Mouse (Mus musculus): ENCODE measurements at regions not wholly inside any gene's neighbourhood (a gene's known extent, or its start where the extent isn't known, plus 50 kb on each side); places are given as distances from the start of the nearest gene placed in this dataset.

- no peaks in the 10 kb centered on the region for H3K4me1 ChIP-seq
- no peak overlapping the region for H3K4me3 ChIP-seq
- H3K9me3 ChIP-seq: no peaks in the 10 kb centered on the region
- no peak overlapping the region for H3K27ac ChIP-seq (replicated peaks)
- WGBS: 96% methylated on average over 5 of the region's 5 CpGs
- no peak overlapping the region for H3K4me2 ChIP-seq (replicated peaks)
- no peaks in the 10 kb centered on the region for H3K27me3 ChIP-seq
- no peaks in the 10 kb centered on the region for H3K36me3 ChIP-seq
- no peak overlapping the region for H3K9ac ChIP-seq (replicated peaks)
- ATAC-seq (ENCODE audit: low FRiP score, low read depth): no peak
Observed at GRCm38 (mm10) chr5:64433786-64434185, 277.7 kb downstream of the Tbc1d1 start.

DNA sequence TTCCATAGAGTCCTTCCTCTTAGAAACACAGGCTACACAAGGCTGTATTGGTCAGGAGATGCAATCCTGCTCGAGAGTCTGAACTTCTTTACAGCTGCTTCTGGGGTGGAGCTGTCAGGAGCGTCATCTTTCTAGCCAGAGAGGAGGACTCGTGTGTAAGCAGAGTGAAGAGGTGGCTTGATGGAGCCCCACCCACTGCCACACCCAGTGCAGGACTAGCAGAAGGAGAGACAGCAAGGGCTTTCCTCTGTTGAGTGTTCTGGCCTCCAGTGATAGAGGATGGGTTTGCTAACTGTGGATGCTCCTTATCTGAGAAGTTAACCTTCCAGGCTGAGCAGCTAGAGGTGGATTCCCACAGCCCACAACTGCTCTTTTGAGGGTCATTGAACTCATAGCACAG lies 279.4 kb downstream of the Tbc1d1 start:
- no peaks in the 10 kb centered on the region for H3K27me3 ChIP-seq
- 80% methylated on average over 3 of the region's 3 CpGs for WGBS
- no peaks in the 10 kb centered on the region for H3K4me1 ChIP-seq
- no peak for ATAC-seq (ENCODE audit: low FRiP score, low read depth)
- H3K4me2 ChIP-seq (replicated peaks): no peak overlapping the region
- no peak overlapping the region for H3K27ac ChIP-seq (replicated peaks)
- no peaks in the 10 kb centered on the region for H3K36me3 ChIP-seq
- no peak overlapping the region for H3K9ac ChIP-seq (replicated peaks)
- H3K4me3 ChIP-seq: no peak overlapping the region
- H3K9me3 ChIP-seq: no peaks in the 10 kb centered on the region

DNA sequence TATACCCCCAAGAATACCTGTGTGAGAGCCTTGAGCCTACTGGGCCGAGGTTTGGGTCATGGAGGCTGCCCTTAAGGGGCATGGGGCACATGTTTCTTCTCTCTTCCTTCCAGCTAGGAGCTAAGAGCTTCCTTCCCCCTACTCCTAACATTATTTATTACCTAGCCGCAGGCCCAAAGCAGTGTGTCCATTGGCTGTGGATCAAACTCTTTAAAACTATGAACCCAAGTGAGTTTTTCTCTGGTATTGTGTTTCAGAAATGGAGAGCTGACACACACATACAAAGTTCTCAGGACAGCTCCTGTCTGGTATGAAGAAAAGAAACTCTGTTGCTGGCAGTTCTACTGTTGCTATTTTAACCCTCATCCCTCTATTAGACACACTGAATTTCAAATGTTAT lies 279.9 kb downstream of the Tbc1d1 start:
- Histone ChIP-seq H3K36me3 (no peaks in the 10 kb centered on the region), H3K9ac (replicated peaks) (no peak overlapping the region), H3K27ac (replicated peaks) (no peak overlapping the region), H3K9me3 (no peaks in the 10 kb centered on the region), H3K4me3 (no peak overlapping the region), H3K4me2 (replicated peaks) (no peak overlapping the region), H3K4me1 (no peaks in the 10 kb centered on the region), H3K27me3 (no peaks in the 10 kb centered on the region)
- ATAC-seq (ENCODE audit: low FRiP score, low read depth): no peak
- WGBS: 94% methylated on average over 2 of the region's 2 CpGs

DNA sequence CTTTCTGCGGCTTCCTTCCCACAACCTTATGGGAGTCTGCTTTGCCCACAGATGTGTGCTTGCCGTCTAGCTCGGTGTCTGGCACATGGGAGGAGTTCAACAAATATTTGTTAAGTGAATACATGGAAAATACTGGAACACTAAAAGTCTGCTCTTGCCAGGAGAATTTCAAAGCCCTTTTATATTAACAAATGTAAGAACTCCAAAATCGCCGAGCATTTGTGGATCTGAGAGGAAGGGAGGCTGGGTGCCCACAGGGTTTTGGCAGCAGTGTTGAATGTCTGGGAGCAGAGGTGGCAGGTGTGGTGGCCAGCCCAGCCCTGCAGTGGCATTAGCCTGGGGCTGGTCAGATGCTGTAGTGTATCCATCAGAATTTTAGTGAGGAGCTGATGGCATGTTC lies 281.6 kb downstream of the Tbc1d1 start:
- no peak overlapping the region for H3K27ac ChIP-seq (replicated peaks)
- no peaks in the 10 kb centered on the region for H3K9me3 ChIP-seq
- no peak overlapping the region for H3K4me3 ChIP-seq
- no peak overlapping the region for H3K9ac ChIP-seq (replicated peaks)
- no peak for ATAC-seq (ENCODE audit: low FRiP score, low read depth)
- H3K27me3 ChIP-seq: no peaks in the 10 kb centered on the region
- 91% methylated on average over 5 of the region's 5 CpGs for WGBS
- H3K36me3 ChIP-seq: no peaks in the 10 kb centered on the region
- no peaks in the 10 kb centered on the region for H3K4me1 ChIP-seq
- no peak overlapping the region for H3K4me2 ChIP-seq (replicated peaks)

GRCm38 (mm10) chr5:64438446-64439134 lies 282.5 kb downstream of the Tbc1d1 start:
- Histone ChIP-seq H3K27me3 (no peaks in the 10 kb centered on the region), H3K27ac (replicated peaks) (no peak overlapping the region), H3K4me3 (no peak overlapping the region), H3K9ac (replicated peaks) (no peak overlapping the region), H3K4me2 (replicated peaks) (no peak overlapping the region), H3K4me1 (no peaks in the 10 kb centered on the region), H3K36me3 (no peaks in the 10 kb centered on the region), H3K9me3 (no peaks in the 10 kb centered on the region)
- 82% methylated on average over 13 of the region's 13 CpGs for WGBS
- no peak for ATAC-seq (ENCODE audit: low FRiP score, low read depth)

DNA sequence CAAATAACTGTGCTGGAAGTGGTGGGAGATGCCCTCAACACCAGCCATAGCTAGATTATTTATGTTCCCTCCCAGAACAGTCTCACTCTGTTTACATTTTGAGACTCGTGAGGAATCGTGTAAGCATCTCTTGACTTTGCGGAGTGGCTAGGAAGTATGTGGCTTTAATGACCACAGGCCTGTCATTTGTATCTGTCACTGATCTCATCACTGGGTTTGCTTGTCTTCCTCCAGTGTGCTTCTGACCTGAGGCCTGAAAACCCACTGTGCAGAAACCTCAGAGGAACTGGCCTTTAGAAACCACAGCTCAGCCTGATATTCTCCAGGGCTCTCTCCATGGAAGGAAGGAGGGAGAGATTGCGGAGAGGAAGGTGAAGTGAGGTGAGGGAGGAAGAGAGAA lies 291.7 kb downstream of the Tbc1d1 start:
- no peak overlapping the region for H3K9ac ChIP-seq (replicated peaks)
- H3K27me3 ChIP-seq: no peaks in the 10 kb centered on the region
- no peak for ATAC-seq (ENCODE audit: low FRiP score, low read depth)
- no peak overlapping the region for H3K4me3 ChIP-seq
- H3K36me3 ChIP-seq: no peaks in the 10 kb centered on the region
- 67% methylated on average over 4 of the region's 4 CpGs for WGBS
- no peaks in the 10 kb centered on the region for H3K9me3 ChIP-seq
- H3K27ac ChIP-seq (replicated peaks): no peak overlapping the region
- H3K4me1 ChIP-seq: no peaks in the 10 kb centered on the region
- no peak overlapping the region for H3K4me2 ChIP-seq (replicated peaks)

- Histone ChIP-seq H3K4me1 (peaks cover 5% of the 10 kb centered on the region; the same call in 1 of the 2 replicates), H3K4me2 (replicated peaks) (no peak overlapping the region), H3K27me3 (no peaks in the 10 kb centered on the region), H3K9ac (replicated peaks) (no peak overlapping the region), H3K36me3 (no peaks in the 10 kb centered on the region), H3K9me3 (no peaks in the 10 kb centered on the region), H3K27ac (replicated peaks) (no peak overlapping the region), H3K4me3 (no peak overlapping the region)
- ATAC-seq (ENCODE audit: low FRiP score, low read depth): no peak
- 57% methylated on average over 1 of the region's 1 CpGs for WGBS
Observed at GRCm38 (mm10) chr5:64452668-64453334, 296.7 kb downstream of the Tbc1d1 start.

DNA sequence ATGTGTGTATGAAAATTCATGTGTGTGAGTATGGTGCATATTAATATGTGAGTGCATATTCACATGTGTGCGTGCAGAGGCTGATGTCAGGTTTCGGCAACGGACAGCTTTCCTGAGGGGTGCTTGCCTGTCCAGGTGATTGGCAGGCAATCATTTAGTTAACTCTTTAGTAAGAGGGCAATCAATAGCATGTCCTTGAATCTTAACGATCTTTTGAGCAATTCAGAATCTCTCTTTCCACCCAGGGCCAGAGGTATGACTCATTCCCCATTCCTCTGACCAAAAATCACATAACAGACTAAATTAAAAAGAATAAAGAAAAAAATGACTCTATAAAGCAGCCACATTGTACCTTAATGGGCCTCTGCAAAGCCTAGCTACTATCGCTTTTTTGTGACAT lies 303.7 kb downstream of the Tbc1d1 start:
- 85% methylated on average over 5 of the region's 5 CpGs for WGBS
- no peak overlapping the region for H3K27ac ChIP-seq (replicated peaks)
- ATAC-seq (ENCODE audit: low FRiP score, low read depth): no peak
- H3K4me3 ChIP-seq: no peak overlapping the region
- no peaks in the 10 kb centered on the region for H3K9me3 ChIP-seq
- H3K27me3 ChIP-seq: no peaks in the 10 kb centered on the region
- H3K4me1 ChIP-seq: no peaks in the 10 kb centered on the region
- H3K9ac ChIP-seq (replicated peaks): no peak overlapping the region
- H3K36me3 ChIP-seq: no peaks in the 10 kb centered on the region
- H3K4me2 ChIP-seq (replicated peaks): no peak overlapping the region

DNA sequence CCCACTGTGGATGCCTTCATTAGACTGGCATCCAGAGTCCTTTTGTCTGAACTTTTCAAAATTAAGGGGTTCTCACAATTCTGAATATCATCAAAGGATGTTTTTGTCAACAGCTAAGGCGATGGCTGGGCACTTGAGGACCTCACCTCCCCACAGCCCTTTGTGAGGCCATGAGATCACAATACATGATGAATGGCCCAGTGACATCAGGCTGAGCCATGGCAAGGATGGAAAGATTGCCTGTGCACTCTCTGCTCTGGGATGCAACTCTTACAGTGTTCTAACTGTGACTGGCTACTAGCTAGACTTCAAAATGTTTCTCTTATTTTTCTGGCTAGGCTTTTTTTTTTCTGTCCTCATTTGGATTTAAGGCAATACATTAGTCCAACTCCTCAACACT lies 304.8 kb downstream of the Tbc1d1 start:
- H3K4me2 ChIP-seq (replicated peaks): no peak overlapping the region
- ATAC-seq (ENCODE audit: low FRiP score, low read depth): no peak
- H3K9ac ChIP-seq (replicated peaks): no peak overlapping the region
- no peaks in the 10 kb centered on the region for H3K9me3 ChIP-seq
- no peak overlapping the region for H3K27ac ChIP-seq (replicated peaks)
- no peaks in the 10 kb centered on the region for H3K36me3 ChIP-seq
- no peaks in the 10 kb centered on the region for H3K27me3 ChIP-seq
- no peaks in the 10 kb centered on the region for H3K4me1 ChIP-seq
- H3K4me3 ChIP-seq: no peak overlapping the region
- WGBS: 86% methylated on average over 1 of the region's 1 CpGs

DNA sequence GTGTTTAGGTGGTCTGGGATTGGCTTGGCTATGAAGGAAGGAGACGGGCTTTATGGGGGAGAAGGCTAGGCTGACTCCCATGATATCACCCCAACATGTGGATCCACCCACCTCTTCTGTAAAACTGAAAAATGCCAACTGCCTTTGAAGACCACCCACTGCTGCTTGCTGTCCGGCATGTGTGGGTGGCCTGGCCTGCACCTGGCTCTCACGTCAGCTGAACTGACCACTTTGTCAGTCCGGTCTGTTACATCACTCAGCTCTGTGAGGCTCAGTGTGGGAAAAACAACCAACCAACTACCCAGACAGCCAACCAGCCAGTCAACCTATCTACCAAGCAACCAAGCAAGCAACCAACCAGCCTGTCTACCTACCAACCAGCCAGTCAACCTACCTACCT lies 305.5 kb downstream of the Tbc1d1 start:
- Histone ChIP-seq H3K27me3 (no peaks in the 10 kb centered on the region), H3K27ac (replicated peaks) (no peak overlapping the region), H3K4me2 (replicated peaks) (no peak overlapping the region), H3K9me3 (no peaks in the 10 kb centered on the region), H3K9ac (replicated peaks) (no peak overlapping the region), H3K4me3 (no peak overlapping the region), H3K4me1 (no peaks in the 10 kb centered on the region), H3K36me3 (no peaks in the 10 kb centered on the region)
- 85% methylated on average over 4 of the region's 4 CpGs for WGBS
- no peak for ATAC-seq (ENCODE audit: low FRiP score, low read depth)

- 76% methylated on average over 3 of the region's 3 CpGs for whole genome bisulfite sequencing
Observed at GRCm38 (mm10) chr5:64462411-64462810, 306.3 kb downstream of the Tbc1d1 start.

DNA sequence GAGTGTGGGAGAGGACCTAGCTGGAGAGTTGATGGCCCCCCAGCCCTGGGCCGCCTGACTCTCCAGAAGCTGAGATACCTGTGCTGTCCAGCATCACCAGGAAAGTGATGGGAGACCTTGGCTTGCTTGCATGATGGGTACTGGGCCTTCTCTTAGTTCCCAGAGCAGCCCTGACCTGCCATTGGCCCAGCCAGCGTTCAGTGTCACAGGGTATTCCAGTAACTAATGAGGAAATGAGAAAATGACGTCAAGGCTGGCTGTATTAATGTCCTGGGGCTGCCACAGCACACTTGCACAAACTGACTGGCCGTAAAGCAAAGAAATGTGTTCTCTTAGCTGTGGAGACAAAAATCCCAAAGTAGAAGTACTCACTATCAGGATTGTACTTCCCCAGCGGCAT lies 307.5 kb downstream of the Tbc1d1 start:
- no peak overlapping the region for H3K4me2 ChIP-seq (replicated peaks)
- no peaks in the 10 kb centered on the region for H3K9me3 ChIP-seq
- H3K27me3 ChIP-seq: no peaks in the 10 kb centered on the region
- no peak for ATAC-seq (ENCODE audit: low FRiP score, low read depth)
- no peaks in the 10 kb centered on the region for H3K36me3 ChIP-seq
- H3K9ac ChIP-seq (replicated peaks): no peak overlapping the region
- H3K4me3 ChIP-seq: no peak overlapping the region
- H3K27ac ChIP-seq (replicated peaks): no peak overlapping the region
- no peaks in the 10 kb centered on the region for H3K4me1 ChIP-seq
- 77% methylated on average over 5 of the region's 5 CpGs for WGBS

More at GRCm38 (mm10) chr5:64462411-64462810, 306.3 kb downstream of the Tbc1d1 start:
- H3K9me3 ChIP-seq: no peaks in the 10 kb centered on the region
- no peak overlapping the region for H3K4me2 ChIP-seq (replicated peaks)
- ATAC-seq (ENCODE audit: low FRiP score, low read depth): no peak
- H3K36me3 ChIP-seq: no peaks in the 10 kb centered on the region
- no peaks in the 10 kb centered on the region for H3K27me3 ChIP-seq
- H3K9ac ChIP-seq (replicated peaks): no peak overlapping the region
- no peak overlapping the region for H3K4me3 ChIP-seq
- no peak overlapping the region for H3K27ac ChIP-seq (replicated peaks)
- H3K4me1 ChIP-seq: no peaks in the 10 kb centered on the region

GRCm38 (mm10) chr5:64466320-64466719 lies 310.2 kb downstream of the Tbc1d1 start:
- no peak overlapping the region for H3K4me3 ChIP-seq
- no peaks in the 10 kb centered on the region for H3K9me3 ChIP-seq
- no peaks in the 10 kb centered on the region for H3K4me1 ChIP-seq
- WGBS: 89% methylated on average over 3 of the region's 3 CpGs
- ATAC-seq (ENCODE audit: low FRiP score, low read depth): no peak
- no peak overlapping the region for H3K27ac ChIP-seq (replicated peaks)
- H3K9ac ChIP-seq (replicated peaks): no peak overlapping the region
- no peaks in the 10 kb centered on the region for H3K36me3 ChIP-seq
- no peak overlapping the region for H3K4me2 ChIP-seq (replicated peaks)
- no peaks in the 10 kb centered on the region for H3K27me3 ChIP-seq

All from midbrain, embryonic 12.5 days (tissue).